Mouse (Mus musculus) MN1 (cell line): ENCODE results near the gene Eef1g.
A peak's percentile ranks its signal among the peaks of the same experiment; 100 is the strongest.
"Not testable (repeated sequence)": the region's sequence is repeated elsewhere in the genome, so short reads cannot be mapped to it uniquely, and the experiment has no call there.

Experiments
- DNase-seq: peaks from one replicate; pipeline ENCODE4 v3.0.0-alpha.2; 2016; ENCODE audit warnings: low spot score

Gene Eef1g

DNA sequence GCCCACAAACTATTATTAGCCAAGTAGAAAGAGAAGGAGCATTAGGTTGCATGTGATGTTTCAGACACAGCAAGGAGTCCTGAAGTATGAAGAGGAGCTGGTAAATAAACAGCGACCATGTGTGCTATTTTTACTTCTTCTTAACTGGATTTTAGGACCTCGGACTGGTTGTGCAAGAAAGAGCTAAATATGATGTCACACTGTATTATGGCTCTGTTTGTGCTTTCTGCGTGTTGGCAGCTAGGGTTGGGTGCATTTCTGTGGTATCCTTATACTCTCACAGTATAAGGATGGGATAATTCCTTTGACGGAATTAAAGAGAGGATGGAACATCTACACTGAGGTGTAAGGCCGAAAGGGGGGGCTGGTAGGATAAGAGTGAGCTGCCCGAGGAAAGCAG is 21.6 kb upstream of the Eef1g start:
- DNase-seq: no peak

DNA sequence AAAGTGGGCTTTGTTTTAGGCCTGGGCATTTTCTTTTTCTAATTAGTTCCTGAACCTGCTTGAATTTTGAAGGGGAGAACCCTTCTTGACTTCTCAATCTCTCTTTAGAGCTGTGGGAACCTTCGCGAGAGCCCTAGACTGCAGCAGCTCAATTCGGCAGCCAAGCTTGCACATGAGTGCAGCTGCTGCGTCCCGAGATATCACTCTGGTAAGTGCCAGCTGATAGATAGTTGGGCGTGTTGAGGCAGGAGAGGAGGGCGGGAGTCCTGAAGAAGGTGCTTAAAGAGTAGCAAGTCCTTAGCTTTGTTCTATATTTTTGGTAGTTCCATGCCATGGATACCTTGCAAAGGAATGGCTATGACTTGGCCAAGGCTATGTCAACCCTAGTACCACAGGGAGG is 19.9 kb upstream of the Eef1g start:
- DNase-seq: no peak

DNA sequence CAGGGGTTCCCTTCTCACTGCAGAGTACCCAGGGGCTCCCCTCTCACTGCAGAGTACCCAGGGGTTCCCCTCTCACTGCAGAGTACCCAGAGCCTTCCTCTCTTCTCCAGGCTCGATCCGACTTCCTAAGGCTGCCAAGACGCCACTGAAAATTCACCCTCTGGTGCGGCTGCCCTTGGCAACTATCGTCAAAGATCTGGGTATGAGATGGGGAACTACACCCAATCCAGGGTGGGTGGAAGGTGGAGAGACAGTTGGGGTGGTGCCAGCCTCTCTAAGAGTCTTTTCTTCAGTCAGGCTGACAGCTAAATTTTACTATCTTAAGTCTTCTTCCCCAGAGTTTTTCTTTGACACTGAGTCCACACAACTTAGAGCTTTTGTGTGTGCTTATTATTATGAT is 16.7 kb upstream of the Eef1g start:
- no peak for DNase-seq

DNA sequence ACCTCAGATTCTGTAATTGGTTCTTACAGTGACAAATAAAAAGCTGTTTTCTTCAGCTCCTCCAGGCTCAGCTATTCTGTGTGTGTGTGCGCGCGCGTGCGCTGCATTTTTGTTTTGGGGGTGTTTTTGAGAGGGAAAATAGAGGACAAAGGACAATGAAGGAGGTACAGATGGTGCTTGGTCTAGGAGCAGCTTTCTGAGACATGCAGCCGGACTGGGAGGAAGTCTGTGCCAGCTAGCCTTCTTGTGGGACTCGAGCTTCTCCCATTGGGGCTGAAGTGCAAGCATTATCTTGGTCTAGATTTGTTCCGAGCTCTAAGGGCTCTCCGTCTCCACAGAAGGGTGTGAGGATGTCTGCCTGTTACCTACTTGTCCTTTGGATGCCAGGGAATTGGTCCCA is 14.6 kb upstream of the Eef1g start:
- no peak for DNase-seq

DNA sequence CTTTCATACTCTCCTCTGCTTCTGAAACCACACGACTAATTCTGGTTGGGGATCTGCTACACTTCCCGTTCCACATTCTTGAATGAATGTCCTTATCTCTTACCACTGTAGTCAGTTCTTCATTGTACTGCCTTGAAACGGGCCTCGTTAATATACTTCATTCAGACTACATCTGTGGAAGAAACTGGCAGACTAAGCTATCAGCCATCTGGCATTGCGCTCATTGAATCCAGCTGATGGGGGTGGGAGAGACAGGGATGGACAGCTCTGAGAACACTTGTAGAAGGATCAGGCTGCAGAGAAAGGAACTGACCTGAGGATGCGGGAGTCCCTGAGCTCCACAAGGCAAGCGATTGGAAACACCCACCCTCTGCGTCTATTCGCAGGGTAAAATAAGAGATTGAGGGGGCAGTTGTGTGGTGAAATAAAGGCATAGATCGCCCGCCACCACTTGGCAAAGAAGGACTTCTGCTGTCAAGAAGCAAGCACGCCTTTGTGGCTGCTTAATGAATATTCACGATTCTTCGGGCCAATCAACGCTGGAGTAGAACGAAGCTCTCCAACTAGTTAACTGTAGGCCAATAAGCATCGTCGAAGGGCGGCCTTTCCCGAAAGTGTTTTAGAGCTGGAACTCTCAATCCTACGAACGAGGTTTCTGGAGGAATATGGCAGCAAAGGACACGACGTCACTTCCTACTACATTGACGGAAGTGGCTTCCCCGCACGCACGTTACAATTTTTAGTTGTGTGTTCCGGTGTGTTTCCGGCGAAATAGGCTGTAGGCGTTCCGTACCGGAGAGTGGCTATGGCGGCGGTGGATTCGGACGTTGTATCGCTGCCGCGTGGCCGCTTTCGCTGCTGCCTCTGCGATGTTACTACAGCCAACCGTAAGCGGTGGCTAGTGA is 13.5 kb upstream of the Eef1g start, which contains the start of gene Tut1:
Gene Tut1, plus strand, starts transcription at position 713 of the 905 bp plus-strand sequence.
- peak; percentile 96 for DNase-seq

DNA sequence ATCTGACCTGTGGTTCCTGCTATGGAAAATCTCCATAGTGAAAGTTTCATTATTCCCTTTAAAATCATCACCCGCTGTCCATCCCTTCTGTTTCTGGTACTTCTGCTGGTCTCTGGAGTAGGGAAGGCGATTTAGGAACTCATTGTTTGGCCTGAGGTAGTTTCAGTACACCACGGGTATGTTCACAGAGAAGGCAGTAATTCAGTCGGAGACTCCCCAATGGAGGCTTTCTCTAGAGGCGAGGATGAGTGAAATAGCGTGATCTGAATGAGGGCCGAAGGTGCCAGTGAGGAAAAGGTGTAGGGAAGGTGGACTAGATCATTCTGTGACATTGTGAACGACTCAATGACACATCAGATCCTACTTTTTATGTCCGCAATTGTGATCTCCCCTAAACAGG is 12.7 kb upstream of the Eef1g start:
- DNase-seq: no peak

DNA sequence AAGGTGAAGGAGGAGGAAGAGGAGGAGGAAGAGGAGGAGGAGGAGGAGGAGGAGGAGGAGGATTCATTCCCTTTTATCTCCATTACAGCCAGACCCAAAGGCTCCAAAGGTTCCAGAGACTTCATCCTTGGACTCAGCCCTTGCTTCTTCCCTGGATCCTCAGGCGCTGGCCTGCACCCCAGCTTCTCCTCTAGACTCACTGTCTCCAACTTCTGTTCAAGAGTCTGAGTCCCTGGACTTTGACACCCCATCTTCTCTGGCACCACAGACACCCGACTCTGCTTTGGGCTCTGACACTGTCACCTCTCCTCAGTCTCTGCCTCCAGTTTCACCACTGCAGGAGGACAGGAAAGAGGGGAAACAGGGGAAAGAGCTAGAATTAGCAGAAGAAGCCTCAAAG is 4.6 kb upstream of the Eef1g start:
- no peak for DNase-seq

DNA sequence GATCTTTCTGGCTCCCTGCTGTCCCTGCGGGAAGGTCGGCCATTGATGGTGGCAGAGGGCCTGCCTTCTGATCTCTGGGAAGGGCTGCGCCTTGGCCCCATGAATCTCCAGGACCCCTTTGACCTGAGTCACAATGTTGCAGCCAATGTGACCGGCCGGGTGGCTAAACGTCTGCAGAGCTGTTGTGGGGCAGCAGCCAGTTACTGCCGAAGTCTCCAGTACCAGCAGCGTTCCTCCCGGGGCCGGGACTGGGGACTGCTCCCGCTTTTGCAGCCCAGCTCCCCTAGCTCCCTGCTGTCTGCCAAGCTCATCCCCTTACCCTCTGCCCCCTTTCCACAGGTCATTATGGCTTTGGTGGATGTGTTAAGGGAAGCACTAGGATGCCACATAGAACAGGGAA is 1.8 kb upstream of the Eef1g start:
- no peak for DNase-seq

DNA sequence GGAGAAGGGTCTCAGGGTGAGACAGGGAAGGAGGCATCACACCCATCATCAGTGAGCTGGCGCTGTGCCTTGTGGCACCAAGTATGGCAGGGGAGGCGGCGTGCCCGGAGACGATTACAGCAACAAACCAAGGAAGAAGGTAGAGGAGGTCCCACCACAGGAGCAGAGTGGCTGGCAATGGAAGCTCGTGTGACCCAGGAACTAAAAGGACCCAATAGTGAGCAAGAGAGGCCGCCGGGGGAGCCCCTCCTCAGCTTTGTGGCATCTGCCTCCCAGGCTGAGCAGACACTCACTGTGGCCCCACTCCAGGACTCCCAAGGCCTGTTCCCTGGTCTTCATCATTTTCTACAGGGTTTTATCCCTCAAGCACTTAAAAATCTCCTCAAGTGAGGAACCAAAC is 1.1 kb upstream of the Eef1g start:
- DNase-seq: no peak

DNA sequence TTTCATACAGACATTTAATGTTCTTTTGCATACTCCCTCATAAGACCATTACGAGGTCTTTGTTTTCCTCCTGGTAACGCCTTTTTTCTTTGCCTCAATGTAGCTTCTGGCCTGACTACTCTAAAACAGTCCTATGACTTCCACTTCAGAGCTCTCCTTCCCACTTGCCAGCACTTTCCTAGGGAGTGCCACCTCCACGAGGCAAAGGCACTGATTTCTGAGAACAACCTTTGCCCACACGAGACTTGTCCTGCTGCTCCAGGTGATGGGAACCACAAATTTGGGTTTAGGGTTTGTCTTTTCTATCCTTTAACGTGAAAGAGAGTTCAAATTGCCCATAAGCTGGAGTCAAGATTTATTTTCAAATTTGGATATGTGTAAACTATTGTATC is 647 bp upstream of the Eef1g start:
- DNase-seq: no peak

DNA sequence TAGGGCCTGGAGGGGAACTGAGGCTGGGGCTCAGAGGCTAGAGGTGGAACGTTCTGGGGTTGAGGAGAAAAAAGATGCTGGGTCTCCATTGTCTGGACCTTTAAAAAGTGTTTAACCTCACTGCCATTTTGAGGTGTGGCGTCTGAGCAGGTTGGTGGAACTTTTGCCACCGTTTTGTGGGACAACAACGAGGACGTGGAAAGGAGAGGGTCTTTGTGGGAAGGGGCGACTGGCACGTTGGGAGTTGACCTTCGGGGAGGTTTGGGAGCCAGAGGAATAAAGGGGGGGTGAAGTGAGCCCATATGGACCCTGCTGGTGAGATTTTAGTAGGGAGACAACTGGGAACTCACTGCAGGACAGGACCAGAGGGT is 517 bp downstream of the Eef1g start:
- DNase-seq: no peak

DNA sequence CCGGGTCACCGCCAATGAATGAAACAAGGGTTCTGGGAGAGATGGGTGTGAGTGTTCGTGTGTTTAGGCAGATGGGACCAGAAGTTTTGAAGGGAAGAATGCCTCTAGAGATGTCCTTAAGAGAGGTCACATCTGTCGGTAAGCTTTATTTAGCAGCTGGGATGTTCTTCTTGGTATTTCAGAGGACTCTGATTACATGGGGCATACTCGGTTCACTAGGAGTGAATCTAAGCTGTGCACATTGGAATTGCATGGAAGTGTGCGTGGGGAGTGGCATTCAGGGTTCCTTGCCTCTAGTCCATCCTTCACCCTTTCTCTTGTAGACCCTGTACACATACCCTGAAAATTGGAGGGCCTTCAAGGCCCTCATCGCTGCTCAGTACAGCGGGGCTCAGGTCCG is 1.1 kb downstream of the Eef1g start:
- DNase-seq: no peak

DNA sequence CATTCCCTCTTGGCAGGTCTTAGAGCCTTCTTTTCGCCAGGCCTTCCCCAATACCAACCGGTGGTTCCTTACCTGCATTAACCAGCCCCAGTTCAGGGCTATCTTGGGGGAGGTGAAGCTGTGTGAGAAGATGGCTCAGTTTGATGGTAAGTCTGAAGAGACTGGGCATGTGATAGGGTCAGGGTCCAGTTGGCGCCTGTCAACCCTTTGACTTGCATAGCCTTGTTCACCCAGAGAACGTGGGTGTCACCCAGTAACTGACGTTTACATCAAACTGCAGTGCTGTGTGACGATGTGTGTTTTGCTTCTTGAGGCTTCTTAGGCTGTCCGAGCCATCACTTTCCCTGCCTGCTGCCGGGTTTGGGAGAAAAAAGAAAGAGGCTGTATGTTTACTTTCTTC is 5.7 kb downstream of the Eef1g start:
- not testable (repeated sequence) for DNase-seq

DNA sequence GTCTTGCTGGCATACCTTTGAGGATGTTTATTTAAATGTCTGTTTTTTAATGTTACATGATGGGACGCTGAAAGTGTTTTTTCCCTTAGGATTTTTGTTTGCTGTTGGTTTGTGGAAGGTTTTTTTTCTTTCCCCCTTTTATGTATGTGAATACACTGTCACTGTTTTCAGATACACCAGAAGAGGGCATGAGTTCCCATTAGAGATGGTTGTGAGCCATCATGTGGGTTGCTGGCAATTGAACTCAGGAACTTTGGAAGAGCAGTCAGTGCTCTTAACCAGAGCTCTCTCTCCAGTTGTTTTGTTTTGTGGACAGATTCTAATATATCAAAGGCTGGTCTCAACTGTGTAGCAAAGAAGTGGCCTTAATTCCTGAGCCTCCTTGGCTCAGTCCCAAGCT is 7.8 kb downstream of the Eef1g start:
- DNase-seq: no peak

DNA sequence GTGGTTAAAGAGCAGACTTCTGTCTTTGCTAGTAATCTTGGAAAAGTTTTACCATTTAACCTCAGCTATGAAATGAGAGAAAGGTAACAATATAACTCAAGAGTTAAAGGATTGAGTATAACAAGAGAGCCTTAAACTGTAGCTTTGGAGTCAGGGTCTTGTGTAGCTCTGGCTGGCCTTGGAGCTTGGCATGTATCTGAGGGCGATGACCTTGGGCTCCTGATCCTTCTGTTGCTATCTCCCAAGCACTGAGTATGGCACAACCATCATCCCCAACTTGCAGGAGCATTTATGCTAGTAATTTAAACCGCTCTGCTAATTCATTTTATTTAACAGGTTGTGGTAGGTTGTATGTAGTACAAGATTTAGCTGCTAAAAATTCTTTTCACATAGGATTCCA is 8.7 kb downstream of the Eef1g start:
- no peak for DNase-seq

DNA sequence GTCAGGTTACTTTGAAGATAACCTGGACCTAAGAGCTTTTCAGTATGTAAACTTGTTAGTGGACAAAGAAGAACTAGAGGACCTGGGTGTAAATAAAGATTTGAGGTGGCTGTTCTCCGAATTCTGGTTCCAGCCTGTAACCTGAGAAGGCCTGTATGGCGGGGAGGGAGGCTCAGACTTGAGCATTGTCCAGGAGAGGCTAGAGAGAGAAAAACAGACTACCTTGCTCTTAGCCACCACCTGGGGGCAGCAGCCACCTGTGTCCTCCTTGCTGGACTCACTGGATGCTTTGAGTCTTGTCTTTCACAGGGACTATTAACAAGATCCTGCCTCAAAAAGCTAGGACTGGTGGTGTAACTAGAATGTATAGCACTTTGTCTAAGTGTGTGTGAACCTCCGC is 9.7 kb downstream of the Eef1g start:
- peak; percentile 78 for DNase-seq

DNA sequence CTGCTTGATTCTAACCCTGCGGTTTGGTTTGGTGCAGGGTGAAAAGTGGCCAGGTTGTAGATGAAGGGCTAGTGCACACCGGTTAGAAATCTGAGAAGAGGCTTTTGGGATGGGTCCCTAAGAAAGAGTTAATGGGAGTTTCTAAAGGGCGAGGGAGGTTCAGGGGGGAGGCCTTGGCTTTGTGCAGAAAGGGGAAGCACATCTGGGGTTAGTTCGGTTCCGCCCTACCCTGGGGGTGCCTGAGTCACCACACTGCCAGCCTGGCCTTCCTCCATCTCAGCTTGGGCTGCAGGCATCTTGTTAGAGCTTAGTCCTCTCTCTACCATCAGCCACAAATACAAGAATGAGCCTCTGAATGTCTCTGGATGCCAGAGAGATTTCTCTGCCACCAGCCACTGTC is 13.9 kb downstream of the Eef1g start:
- DNase-seq: no peak

DNA sequence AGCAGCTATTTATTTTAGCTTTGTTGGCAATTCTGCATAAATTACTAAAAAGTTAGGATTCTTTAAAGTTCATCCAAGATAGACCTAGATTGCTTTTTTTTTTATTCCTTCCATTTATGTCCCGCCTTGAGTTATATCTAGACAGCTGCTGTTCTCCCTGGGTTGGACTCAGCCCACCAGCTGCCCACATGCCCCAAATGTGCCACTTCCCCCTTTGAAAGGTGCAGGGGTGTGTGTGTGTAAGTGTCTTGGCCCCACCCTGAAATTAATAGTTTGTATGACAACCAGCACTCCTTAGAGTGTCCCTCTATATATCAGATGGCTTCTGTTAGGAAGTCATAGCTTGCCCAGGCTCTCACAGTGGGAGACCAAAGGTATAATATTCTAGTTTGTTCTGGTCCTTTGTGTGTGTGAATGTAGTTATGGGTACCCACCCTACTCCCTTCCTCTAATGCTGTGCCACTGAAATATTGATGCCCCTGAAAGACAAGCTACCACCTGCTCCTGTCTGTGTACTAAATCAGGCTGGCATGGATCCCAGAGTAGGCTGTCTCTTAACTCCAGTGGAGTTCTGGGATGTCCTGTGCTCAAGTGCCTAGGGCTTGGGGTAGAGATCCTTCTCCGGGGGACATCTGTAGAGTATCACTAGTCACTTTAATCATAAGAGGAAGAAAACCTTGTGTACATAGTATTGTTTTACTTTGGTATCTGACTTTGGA is 14.8 kb downstream of the Eef1g start:
- peak; percentile 59 for DNase-seq

DNA sequence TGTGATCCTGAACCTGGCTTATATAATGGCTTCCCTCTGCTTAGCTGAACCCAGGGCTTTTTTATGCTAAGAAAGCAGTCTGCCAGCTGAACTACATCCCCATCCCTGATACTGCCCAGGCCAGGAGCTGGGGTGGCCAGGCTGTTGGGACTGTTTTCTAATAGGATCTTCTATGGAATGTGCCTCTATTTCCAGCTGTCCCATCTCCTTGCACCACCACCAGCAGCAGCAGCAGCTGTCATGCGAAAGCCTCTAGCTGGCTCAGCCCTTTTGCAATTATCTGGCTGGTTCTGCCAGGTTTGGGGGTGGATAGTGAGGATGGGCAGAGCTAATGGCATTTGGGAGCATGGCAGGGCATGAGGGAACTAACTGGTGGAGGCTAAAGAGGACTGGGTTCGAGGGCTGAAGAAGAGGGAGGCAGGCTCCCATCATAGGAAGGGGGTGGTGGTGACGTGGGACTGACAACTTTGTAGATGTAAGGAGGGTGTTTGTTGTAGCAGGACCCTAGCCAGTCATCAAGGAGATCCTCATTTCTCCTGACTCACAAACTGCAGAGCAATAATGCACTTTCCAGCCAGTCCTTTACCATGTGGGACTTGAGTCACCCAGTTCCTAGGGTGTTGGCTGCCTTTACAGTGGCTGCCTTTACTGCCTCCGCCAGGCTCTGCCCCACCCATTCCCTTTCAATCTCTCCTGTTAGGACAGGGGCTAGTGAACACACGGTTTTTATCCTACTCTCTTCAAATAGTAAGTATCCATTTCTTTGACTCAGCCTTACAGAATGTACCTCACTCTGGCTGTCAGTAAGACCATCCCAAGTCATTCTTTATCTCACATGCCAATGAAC is 15.7 kb downstream of the Eef1g start:
- DNase-seq: peak; percentile 29

DNA sequence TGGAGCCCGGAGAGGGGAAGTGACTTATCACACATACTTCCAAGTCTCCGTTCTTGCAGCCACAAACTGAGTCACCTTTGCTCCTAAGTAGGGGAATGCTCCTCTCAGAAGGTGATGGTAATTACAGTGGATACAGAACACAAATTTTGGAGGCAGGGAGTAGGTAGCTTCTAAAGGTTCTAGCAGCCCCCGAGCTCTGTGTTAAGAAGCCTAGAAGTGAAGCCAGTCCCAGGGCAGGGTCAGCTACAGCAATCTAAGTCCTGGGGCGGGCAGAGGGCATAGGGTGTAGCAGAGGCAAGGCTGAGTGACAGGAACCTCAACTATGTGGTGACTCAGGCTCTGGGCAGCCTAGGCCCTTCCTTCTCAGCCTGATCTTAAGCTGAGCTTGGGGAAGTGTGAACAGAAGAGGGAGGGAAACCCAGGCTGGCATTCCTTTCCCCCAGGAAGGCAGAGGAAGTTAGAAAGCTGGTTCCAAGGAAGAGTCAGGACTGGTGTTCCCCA is 16.4 kb downstream of the Eef1g start:
- no peak for DNase-seq

DNA sequence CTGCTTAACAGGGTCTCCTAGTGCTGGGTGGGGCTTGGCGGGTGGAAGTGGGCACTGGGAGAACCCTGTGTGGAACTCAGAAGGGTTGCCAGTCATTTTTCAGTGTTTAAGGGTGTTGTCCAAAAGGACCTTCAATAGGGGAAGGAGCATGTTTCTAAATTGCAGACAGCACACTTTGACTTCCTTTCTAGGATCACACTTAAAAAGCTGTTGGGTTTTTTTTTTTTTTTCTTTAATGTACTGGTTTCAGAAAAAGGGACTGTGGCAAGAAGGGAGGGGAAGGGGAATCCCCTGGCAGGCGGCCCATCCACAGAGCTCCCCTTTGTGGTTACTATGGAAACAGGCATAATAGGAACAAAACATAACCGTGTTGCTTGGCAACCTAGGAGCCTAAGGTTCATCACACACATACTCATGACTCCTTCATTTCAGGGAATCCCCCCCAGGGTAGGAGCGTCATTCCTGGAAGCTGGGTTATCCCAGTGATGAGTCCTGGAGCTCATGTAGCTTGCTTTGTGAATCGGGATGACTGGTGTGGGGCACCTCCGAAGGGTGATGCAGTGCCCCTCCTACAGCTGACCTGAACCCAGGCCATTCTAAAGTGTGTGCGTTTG is 17.5 kb downstream of the Eef1g start:
- peak; percentile 79 for DNase-seq

DNA sequence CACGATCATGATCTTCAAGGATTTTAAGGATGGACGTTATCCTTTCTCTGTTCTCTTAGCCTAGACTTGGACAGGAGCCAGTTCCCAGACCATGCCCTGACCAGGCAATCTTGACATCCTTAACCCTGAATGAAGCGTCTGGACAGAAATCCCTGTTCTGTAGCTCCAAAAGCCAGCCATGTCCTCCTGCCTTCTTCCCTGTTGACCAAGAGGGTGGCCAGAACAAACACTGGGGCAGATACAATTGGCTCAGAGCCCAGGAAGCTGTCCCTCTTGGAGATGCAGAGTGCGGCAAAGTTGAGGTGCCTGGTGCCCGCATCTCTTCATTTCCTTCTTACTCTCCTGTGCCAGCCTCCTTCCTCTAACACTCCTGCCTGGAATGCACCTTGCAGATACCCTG is 19.1 kb downstream of the Eef1g start:
- peak; percentile 32 for DNase-seq
